Mouse (Mus musculus) G1E (cell line): Measurements from ENCODE around the gene Ldha. TPM values are rescaled to one million over a fixed set of nuclear protein-coding genes. Genes with fewer than 3 reads are reported as not detected.
A peak's percentile ranks its signal among the peaks of the same experiment; 100 is the strongest.
"Not testable (repeated sequence)": the region's sequence is repeated elsewhere in the genome, so short reads cannot be mapped to it uniquely, and the experiment has no call there.

ENCODE experiments used
- ATAC-seq: 2 replicates; pipeline ENCODE4 v1.8.0; 2016; ENCODE audit warnings: mild to moderate bottlenecking; ENCODE audit not compliant: insufficient number of reproducible peaks, poor library complexity, low FRiP score, severe bottlenecking; ENCODE audit errors: extremely low read depth
- DNase-seq: peaks from one replicate; pipeline ENCODE4 v3.0.0; 2012; ENCODE audit warnings: low spot score
- H3K27me3 ChIP-seq: 2 replicates; pipeline ENCODE4 v1.6.1; 2012; ENCODE audit warnings: mild to moderate bottlenecking, low read length, inconsistent platforms; ENCODE audit not compliant: insufficient read depth
- H3K36me3 ChIP-seq: replicated peaks from 2 replicates; pipeline ENCODE3; 2012; ENCODE audit warnings: mild to moderate bottlenecking, inconsistent platforms
- H3K4me1 ChIP-seq: 2 replicates; pipeline ENCODE4 v1.6.1; 2012; ENCODE audit warnings: low read depth, low read length, inconsistent platforms, mixed read lengths; ENCODE audit not compliant: insufficient read depth
- H3K4me3 ChIP-seq: 2 replicates; pipeline ENCODE4 v1.5.1; 2012; ENCODE audit warnings: low read depth, mild to moderate bottlenecking, inconsistent platforms, low read length, moderate library complexity, mixed read lengths
- H3K9me3 ChIP-seq: replicated peaks from 2 replicates; pipeline ENCODE4 v1.6.1; 2012; ENCODE audit warnings: inconsistent platforms
- CTCF ChIP-seq: IDR thresholded peaks from 2 replicates; pipeline ENCODE4 v1.5.1; 2012; ENCODE audit warnings: low read depth, low read length, inconsistent platforms, mixed read lengths
- GATA1 ChIP-seq: IDR thresholded peaks from 2 replicates; pipeline ENCODE4 v1.6.1; 2012; ENCODE audit warnings: borderline replicate concordance, low read length, inconsistent platforms, mixed read lengths
- GATA2 ChIP-seq: IDR thresholded peaks from 2 replicates; pipeline ENCODE4 v1.6.1; 2012; ENCODE audit warnings: low read depth, low read length, inconsistent platforms, borderline replicate concordance
- POLR2AphosphoS5 ChIP-seq: IDR thresholded peaks from 2 replicates; pipeline ENCODE4 v1.6.1; 2012; ENCODE audit warnings: low read depth, low read length, inconsistent platforms; ENCODE audit not compliant: insufficient replicate concordance
- TAL1 ChIP-seq: conservative IDR thresholded peaks from 2 replicates; pipeline ENCODE4 v1.6.1; 2012; ENCODE audit warnings: low read depth, low read length, inconsistent platforms, mixed read lengths
- polyA plus RNA-seq: library from polyadenylated mRNA; stranded (reverse); fragments of >175 nt; gene quantifications from 2 replicates; pipeline ENCODE4 v1.2.3, GENCODE M21; 2012
- total RNA-seq, 2 experiments: library from RNA; stranded (forward) in 1 of 2; stranded (reverse) in 1 of 2; fragments of 200-1000 nt in 1 of 2; fragments of >200 nt in 1 of 2; fragmentation: Nextera tagmentation in 1 of 2; gene quantifications; 2 replicates each; pipeline ENCODE4 v1.2.3; 2014 to 2017

The Ldha gene
- total and polyA plus RNA-seq, 3 experiments: 1,859 to 2,274 (median 2,225) TPM

DNA sequence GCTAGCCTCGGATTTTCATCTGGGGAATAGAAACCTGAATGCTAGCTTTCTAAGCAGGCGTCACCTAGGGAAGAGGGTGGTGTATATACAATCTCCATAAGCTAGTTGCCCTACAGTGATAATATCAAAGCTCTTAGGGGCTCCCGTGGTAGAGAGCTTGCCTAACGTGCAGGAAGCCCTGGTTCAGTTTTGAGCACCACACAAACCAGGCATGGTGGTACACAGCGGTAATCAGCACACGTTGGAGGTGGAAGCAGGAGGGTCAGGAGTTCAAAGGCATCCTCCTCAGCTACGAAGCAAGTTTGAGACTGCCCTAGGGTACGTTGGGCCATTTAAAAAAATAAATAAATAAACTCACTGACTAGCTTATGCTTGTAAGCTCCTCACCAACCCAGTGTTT lies 9.6 kb upstream of the Ldha start:
- Histone ChIP-seq H3K27me3 (no peaks in the 10 kb centered on the region), H3K4me1 (peaks cover 39% of the 10 kb centered on the region), H3K36me3 (no peaks in the 10 kb centered on the region), H3K4me3 (no peak overlapping the region), H3K9me3 (no peaks in the 10 kb centered on the region)
- no peak for DNase-seq
- ATAC-seq: no peak
- TF ChIP-seq GATA2 (no peak), TAL1 (no peak), POLR2AphosphoS5 (no peak), GATA1 (no peak)

DNA sequence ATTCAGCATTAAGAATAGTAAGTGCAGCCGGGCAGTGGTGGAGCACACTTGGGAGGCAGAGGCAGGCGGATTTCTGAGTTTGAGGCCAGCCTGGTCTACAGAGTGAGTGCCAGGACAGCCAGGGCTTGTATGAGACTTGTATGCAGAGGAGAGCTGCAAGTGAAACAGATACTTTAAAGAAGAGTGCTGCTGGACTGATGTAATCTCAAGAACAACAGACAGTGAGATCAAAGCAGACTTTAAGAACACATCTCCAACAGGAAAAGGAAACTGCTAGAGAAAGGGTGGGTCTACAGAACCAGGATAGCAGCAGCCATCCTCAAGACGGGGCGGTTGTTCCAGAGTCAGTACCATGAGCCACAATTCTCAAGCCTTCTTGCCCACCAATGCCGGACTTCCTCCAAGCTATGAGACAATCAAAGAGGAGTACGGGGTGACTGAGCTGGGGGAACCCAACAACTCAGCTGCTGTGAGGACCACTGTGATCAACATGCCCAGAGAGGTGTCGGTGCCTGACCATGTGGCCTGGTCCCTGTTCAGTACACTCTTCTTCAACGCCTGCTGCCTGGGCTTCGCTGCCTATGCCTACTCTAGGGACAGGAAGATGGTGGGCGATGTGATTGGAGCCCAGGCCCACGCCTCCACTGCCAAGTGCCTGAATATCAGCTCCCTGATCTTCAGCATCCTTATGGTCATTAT lies 9.0 kb upstream of the Ldha start:
- H3K27me3 ChIP-seq, ATAC-seq, H3K4me3 ChIP-seq, H3K36me3 ChIP-seq, H3K9me3 ChIP-seq, DNase-seq: not testable (repeated sequence)
- peaks cover 37% of the 10 kb centered on the region for H3K4me1 ChIP-seq

DNA sequence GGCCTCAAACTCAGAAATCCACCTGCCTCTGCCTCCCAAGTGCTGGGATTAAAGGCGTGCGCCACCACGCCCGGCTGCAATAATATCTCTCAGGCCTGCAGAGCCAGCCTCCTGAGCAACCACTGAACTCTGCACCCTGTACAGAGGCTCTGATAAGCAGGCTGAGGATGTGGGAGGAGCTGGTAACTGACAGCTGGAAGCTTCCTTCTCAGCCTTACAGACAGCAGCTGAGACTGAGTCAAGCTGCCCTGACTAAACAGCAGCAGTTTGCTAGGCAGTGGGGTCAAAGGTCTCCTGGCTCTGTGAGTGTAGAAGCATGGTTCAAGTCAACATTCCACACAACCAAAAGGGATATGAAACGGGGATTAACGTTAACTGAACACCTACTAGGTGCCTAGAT lies 8.0 kb upstream of the Ldha start:
- H3K27me3 ChIP-seq: 0 out of 2 replicates have a peak, but pooled peaks cover 2% of the 10 kb centered on the region
- no peak overlapping the region for H3K4me3 ChIP-seq
- TF ChIP-seq TAL1: no peak
- no peak for TF ChIP-seq POLR2AphosphoS5
- TF ChIP-seq GATA2: no peak
- TF ChIP-seq CTCF: no peak
- peak; percentile 87 for DNase-seq
- no peaks in the 10 kb centered on the region for H3K9me3 ChIP-seq
- H3K4me1 ChIP-seq: peaks cover 40% of the 10 kb centered on the region
- peak; percentile 98 for ATAC-seq
- H3K36me3 ChIP-seq: no peaks in the 10 kb centered on the region

DNA sequence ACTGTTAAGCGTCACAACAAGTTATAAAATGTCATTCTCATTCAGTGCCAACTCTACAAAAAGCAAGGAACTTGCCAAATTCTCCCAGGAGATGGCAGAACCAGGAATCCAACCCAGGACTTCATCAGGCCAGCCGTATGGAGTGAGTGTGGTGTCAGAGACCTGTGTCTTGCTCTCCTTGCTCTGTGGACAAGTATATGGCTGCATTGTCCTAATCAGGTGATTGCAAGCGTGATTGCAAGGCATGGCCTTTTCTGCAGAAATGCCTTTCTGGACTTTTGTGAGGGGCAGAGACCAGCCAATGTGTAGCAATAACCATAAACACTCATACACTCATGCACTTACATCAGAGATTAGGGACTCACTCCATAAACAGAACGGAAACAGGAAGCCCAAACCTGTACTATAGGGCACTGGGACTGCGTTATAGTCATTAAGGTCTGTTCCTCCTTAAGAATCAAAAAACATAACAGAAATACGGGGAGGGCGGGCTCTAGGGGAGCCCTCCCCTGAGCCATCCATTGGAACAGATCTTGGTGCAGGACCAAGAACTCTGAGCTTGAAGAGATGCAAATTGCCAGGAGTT lies 7.5 kb upstream of the Ldha start:
- no peak for DNase-seq
- 0 out of 2 replicates have a peak, but pooled peaks cover 2% of the 10 kb centered on the region for H3K27me3 ChIP-seq
- TF ChIP-seq GATA1 (no peak), CTCF (no peak), TAL1 (no peak)
- no peak for ATAC-seq
- H3K4me3 ChIP-seq: no peak overlapping the region
- H3K4me1 ChIP-seq: peaks cover 45% of the 10 kb centered on the region
- no peaks in the 10 kb centered on the region for H3K36me3 ChIP-seq
- H3K9me3 ChIP-seq: no peaks in the 10 kb centered on the region

DNA sequence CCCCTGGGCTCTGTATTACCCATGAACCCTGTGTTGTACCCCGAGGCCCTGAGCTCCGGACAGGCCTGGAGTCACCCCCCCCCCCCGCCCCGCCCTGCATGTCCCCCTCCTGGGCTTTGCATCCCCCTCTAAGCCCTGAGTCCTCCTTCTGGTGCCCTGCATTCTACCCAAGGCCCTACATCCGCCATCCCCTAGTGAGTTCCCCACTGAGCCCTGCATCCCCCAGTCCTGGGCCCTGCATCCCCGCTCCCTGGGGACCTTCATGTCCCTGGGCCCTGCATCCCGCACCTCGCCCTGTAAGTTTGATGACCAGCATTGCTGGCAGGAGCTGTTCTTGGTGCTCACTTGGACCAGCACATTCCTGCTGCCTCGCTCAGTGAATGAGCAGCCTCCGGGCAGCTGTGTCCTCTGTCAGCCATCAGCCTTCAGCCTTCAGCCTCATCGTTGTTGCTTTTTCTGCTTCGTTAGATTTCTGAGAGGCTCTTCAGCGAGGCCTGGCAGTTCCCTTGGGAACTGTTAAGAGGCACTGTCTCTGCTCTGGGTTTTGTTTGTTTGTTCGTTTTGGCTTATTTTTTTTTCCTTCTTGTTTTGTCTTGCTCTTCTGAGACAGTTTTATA lies 6.2 kb upstream of the Ldha start:
- H3K4me1 ChIP-seq: peaks cover 49% of the 10 kb centered on the region
- peaks cover 11% of the 10 kb centered on the region for H3K27me3 ChIP-seq
- no peak for TF ChIP-seq GATA2
- TF ChIP-seq GATA1: no peak
- no peak for TF ChIP-seq TAL1
- no peak for TF ChIP-seq POLR2AphosphoS5
- TF ChIP-seq CTCF: no peak
- DNase-seq: no peak
- no peak overlapping the region for H3K4me3 ChIP-seq
- H3K36me3 ChIP-seq: no peaks in the 10 kb centered on the region
- no peaks in the 10 kb centered on the region for H3K9me3 ChIP-seq
- no peak for ATAC-seq

DNA sequence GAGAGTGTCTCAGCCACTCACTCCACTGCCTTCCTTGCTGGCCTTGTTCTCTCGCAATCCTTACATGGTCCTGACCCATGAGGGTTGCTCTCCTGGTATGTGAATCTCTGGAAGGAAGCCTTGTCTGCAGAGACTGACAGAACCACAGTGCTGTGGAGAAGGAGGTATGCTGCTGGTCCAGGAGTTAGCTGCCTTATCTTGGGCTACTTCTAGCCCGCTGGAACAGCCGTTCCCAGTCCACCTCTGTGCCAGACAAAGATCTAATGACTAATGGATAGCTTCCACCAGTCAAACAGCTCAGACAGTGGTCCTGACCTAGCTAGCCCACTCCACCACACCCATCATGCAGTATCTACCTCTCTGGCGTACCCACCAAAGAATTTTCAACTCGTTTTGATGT lies 4.9 kb upstream of the Ldha start:
- no peaks in the 10 kb centered on the region for H3K9me3 ChIP-seq
- peaks cover 18% of the 10 kb centered on the region for H3K27me3 ChIP-seq
- no peak overlapping the region for H3K4me3 ChIP-seq
- H3K36me3 ChIP-seq: no peaks in the 10 kb centered on the region
- TF ChIP-seq GATA1 (no peak), TAL1 (no peak), POLR2AphosphoS5 (no peak), CTCF (no peak)
- H3K4me1 ChIP-seq: peaks cover 44% of the 10 kb centered on the region
- ATAC-seq (no peak), DNase-seq (no peak)
